Mouse (Mus musculus): ENCODE measurements around the gene Hnf1a.

DNA sequence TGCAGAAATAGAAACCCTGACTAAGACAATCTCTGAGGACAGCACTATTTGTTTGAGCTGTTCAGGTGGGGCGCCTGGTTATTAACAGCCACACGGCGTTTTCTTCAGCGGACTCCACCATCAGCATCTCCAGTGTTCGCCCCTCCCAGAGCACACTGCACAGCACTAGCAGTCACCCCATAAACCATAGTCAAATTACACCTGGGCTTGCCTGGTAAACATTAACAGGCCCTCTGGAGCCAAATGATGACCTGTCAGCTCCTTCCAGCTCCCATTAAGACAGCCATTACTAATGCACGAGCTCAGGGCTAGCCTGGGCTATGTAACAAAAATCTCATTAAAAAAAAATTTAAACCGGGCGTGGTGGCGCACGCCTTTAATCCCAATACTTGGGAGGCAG lies 25.8 kb downstream of the Hnf1a start:
- no peak for TF ChIP-seq USF1 (IDR thresholded peaks at IDR 0.05; ENCODE audit: low read depth)
- TF ChIP-seq CTCF (IDR thresholded peaks at IDR 0.05; ENCODE audit: control insufficient read depth, insufficient read depth, insufficient read length) = no peak
- TF ChIP-seq FOSL1 (IDR thresholded peaks at IDR 0.05; ENCODE audit: insufficient read depth, low read length, poor library complexity, severe bottlenecking) = no peak
- no peak for TF ChIP-seq CEBPB (IDR thresholded peaks at IDR 0.05; ENCODE audit: low read depth)

Data from C2C12 (cell line).